Mouse (Mus musculus): ENCODE measurements around the gene Syt7. TPM values are rescaled to one million over a fixed set of nuclear protein-coding genes. Genes with fewer than 3 reads are reported as not detected.

Syt7 gene
- polyA plus RNA-seq, 1 experiment: not detected

DNA sequence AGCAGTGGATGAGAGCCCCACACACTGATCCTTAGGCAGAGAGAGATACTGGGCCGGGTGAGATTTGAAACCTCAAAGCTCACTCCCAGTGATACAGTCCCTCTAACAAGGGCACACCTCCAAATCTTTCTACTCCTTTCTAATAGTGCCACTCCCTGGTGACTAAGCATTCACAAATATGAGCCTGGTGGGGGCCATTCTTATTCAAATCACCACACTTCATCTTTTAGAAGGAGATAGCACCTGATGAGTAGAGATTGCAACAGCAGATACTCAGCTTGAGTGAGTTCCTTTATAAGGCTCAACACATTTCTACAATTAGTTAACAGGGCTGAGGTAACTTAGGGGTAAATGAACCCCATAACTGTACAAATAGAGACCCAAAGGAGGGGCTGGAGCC, 15.7 kb upstream of the Syt7 start:
- TF ChIP-seq CTCF (IDR thresholded peaks at IDR 0.05; ENCODE audit: insufficient read depth, low read depth, low read length): no peak
- TF ChIP-seq POLR2A (IDR thresholded peaks at IDR 0.05; ENCODE audit: insufficient read depth, low read depth, low read length): no peak
- Histone ChIP-seq H3K4me3 (ENCODE audit: insufficient read depth, low read depth, low read length) (no peak overlapping the region), H3K4me1 (ENCODE audit: control insufficient read depth, insufficient read depth, low read length) (no peaks in the 10 kb centered on the region; the same call in 1 of the 2 replicates), H3K27ac (ENCODE audit: insufficient read depth, low read depth, low read length) (no peak overlapping the region)
- WGBS: 90% methylated on average over 1 of the region's 1 CpGs

DNA sequence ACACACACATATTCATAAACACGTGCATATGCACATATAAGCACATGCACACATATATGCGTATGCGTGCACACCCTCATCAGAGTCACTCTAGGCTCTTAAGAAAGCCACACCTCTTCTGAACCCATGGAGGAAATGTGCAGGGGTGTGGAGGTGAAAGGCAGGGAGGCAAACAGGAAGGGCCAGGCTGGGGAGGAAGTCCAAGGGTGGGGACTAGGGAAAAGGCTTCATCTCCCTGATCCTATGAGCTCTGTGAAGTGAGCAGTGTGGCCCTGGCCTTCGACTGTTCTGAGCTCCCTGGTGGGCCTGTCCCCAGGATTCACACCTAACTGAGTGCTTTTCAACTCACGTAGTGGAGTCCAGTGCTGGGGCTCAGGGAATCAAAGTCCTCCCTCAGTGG, 13.6 kb upstream of the Syt7 start:
- Histone ChIP-seq H3K4me1 (ENCODE audit: control insufficient read depth, insufficient read depth, low read length) (no peaks in the 10 kb centered on the region), H3K27ac (ENCODE audit: insufficient read depth, low read depth, low read length) (no peak overlapping the region), H3K4me3 (ENCODE audit: insufficient read depth, low read depth, low read length) (no peak overlapping the region)
- 85% methylated on average over 5 of the region's 5 CpGs for WGBS
- TF ChIP-seq POLR2A (IDR thresholded peaks at IDR 0.05; ENCODE audit: insufficient read depth, low read depth, low read length) (no peak), CTCF (IDR thresholded peaks at IDR 0.05; ENCODE audit: insufficient read depth, low read depth, low read length) (no peak)

DNA sequence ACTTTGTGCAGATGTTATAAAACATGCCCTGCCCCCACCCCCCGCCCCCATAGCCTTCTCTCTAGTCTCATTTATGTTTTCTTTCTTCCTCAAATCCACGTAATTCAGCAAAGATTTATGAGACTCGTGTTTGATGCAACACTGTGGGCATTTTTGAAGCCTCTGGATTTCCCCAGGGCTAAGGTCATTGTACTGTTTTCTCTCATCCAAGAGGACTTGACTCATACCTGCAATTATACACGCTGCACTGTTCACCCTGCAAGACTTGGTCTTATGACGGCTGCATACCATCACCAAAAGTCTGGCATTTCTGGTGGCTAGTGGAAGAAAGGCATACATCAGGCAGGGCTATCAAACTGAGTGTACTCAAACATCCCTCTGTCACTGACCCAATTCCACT, 8.9 kb upstream of the Syt7 start:
- Histone ChIP-seq H3K4me3 (ENCODE audit: insufficient read depth, low read depth, low read length) (no peak overlapping the region), H3K27ac (ENCODE audit: insufficient read depth, low read depth, low read length) (no peak overlapping the region), H3K4me1 (ENCODE audit: control insufficient read depth, insufficient read depth, low read length) (peaks cover 11% of the 10 kb centered on the region)
- WGBS: 84% methylated on average over 5 of the region's 5 CpGs
- TF ChIP-seq CTCF (IDR thresholded peaks at IDR 0.05; ENCODE audit: insufficient read depth, low read depth, low read length) (no peak), POLR2A (IDR thresholded peaks at IDR 0.05; ENCODE audit: insufficient read depth, low read depth, low read length) (no peak)

DNA sequence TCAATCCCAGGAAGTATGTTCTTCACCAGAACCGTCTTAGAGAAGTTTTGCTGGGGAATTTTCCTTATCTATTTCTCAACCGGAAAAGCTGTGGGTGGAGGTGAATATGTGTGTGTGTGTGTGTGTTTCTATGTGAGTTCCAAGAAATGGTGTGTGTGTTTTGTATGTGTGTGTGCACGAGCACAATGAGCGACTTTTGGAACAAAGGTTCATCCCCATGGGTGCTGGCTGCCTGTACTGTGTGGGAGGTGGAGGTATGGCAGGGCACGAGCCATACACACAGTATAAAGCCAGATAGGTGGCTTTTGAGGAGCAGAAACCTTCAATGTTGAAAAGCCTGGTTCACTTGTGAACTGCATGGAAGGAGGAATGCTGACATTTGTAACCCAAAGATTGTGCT, 1.2 kb upstream of the Syt7 start:
- 53% methylated on average over 5 of the region's 5 CpGs for WGBS
- TF ChIP-seq CTCF (IDR thresholded peaks at IDR 0.05; ENCODE audit: insufficient read depth, low read depth, low read length) (no peak), POLR2A (IDR thresholded peaks at IDR 0.05; ENCODE audit: insufficient read depth, low read depth, low read length) (no peak)
- Histone ChIP-seq H3K4me3 (ENCODE audit: insufficient read depth, low read depth, low read length) (no peak overlapping the region), H3K27ac (ENCODE audit: insufficient read depth, low read depth, low read length) (no peak overlapping the region), H3K4me1 (ENCODE audit: control insufficient read depth, insufficient read depth, low read length) (peaks cover 24% of the 10 kb centered on the region)

DNA sequence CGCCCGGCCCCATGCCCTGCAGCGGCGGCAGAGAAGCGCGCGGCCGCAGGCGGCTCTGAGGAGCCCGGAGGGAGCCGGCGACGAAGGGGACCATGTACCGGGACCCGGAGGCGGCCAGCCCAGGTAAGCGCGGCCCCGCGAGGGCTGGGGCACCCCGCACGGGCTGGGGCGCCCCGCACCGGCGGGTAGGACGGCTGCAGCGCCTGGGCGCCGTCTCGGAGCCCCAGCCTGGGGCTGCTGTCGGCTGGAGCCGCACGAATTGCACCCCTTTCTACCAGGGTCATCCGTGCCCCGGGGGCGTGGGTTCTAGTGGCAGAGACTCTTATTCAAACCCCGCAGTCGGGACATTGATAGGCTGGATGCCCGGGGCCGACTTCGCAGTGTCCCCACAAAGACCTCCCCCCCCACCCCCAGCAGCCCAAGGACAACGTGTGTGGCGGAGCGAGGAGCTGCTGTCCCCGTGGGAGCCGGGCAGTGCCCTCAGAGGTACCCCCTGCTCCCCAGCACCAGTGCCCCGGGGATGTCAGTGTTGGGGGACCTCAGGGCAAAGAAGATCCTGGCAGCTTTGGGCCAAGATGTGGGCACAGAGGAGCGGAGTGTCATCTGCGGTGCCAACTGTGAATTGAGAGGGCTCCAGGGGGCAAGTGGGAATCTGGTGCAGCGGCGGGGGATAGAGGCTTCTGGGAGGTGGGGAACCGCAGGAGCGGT, 655 bp downstream of the Syt7 start:
- under 1% methylated on average over 54 of the region's 54 CpGs for WGBS
- Histone ChIP-seq H3K4me1 (ENCODE audit: control insufficient read depth, insufficient read depth, low read length) (peaks cover 37% of the 10 kb centered on the region), H3K4me3 (ENCODE audit: insufficient read depth, low read depth, low read length) (peak overlapping the region; percentile 78), H3K27ac (ENCODE audit: insufficient read depth, low read depth, low read length) (no peak overlapping the region)
- TF ChIP-seq CTCF (IDR thresholded peaks at IDR 0.05; ENCODE audit: insufficient read depth, low read depth, low read length): no peak
- TF ChIP-seq POLR2A (IDR thresholded peaks at IDR 0.05; ENCODE audit: insufficient read depth, low read depth, low read length): no peak

DNA sequence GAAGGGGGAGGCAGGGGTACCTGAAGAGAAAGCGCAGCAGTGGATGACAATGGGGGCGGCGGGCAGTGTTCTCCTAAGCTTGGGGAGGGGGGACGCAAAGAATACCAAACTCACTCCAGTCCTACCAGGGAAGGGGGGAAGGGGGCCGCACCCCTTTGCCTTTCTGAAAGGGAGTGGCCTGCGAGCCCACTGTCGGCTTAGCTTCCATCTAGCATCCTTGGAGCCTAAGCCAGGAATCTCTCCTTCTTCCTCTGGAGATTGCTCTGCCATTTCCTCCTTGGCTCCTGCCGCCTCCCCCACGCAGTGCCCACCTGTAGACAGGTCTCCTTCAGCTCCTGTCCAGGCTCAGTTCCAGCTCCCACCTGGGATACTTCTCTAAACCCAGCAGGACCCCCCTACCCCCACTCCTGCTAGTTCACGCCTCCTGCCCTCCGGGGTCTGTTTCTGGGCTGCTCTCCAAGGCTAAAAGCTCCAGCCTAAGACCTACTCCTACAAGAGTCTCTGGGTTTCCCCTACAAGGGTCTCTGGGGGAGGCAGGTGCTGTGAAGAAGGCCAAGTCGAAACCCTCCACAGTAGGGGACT, 1.3 kb downstream of the Syt7 start:
- 25% methylated on average over 12 of the region's 12 CpGs for WGBS
- TF ChIP-seq CTCF (IDR thresholded peaks at IDR 0.05; ENCODE audit: insufficient read depth, low read depth, low read length): no peak
- no peak for TF ChIP-seq POLR2A (IDR thresholded peaks at IDR 0.05; ENCODE audit: insufficient read depth, low read depth, low read length)
- Histone ChIP-seq H3K4me1 (ENCODE audit: control insufficient read depth, insufficient read depth, low read length) (peaks cover 37% of the 10 kb centered on the region), H3K27ac (ENCODE audit: insufficient read depth, low read depth, low read length) (no peak overlapping the region), H3K4me3 (ENCODE audit: insufficient read depth, low read depth, low read length) (peak overlapping the region; percentile 78)

DNA sequence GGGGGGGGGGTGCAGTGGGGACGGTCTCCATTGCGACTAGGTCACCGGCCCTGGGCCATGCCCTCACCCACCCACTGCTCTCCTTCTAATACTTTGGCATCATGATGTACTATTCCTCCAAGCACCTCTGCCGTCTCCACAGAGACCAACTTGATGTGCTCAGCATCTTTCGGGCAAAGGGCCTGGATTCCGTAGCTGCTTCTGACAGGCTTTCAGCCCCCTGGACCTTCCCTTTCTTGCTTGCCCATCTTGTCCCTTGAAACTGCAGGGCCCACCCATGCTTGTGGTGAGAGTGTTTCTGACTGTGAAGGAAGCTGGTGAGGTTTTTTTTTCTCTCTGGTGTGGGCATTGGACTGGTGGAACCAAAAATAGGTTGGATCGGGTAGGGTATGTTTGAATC, 2.1 kb downstream of the Syt7 start:
- 82% methylated on average over 7 of the region's 7 CpGs for WGBS
- TF ChIP-seq POLR2A (IDR thresholded peaks at IDR 0.05; ENCODE audit: insufficient read depth, low read depth, low read length) (no peak), CTCF (IDR thresholded peaks at IDR 0.05; ENCODE audit: insufficient read depth, low read depth, low read length) (no peak)
- Histone ChIP-seq H3K27ac (ENCODE audit: insufficient read depth, low read depth, low read length) (no peak overlapping the region), H3K4me1 (ENCODE audit: control insufficient read depth, insufficient read depth, low read length) (peaks cover 37% of the 10 kb centered on the region), H3K4me3 (ENCODE audit: insufficient read depth, low read depth, low read length) (no peak overlapping the region)

DNA sequence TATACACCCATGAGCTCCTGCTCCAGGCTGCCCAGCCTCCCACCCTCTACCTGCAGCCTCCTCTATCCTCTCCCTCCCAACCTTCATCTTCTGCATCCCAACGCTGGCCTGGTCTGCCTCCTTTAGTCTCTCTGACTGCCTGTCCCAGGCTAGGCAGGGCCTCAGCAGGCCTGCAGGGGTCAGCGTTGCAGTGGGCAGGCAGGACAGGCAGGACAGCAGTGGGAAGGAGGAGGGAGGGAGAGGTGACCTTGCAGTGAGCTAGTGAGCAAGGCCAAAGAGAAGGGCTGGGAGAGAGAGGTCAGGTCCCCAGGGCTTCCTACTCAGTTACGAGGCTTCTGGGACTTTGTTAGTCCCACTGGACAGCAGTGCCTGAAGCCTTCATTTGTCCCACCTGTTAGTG, 3.1 kb downstream of the Syt7 start:
- Histone ChIP-seq H3K4me1 (ENCODE audit: control insufficient read depth, insufficient read depth, low read length) (peaks cover 37% of the 10 kb centered on the region), H3K27ac (ENCODE audit: insufficient read depth, low read depth, low read length) (no peak overlapping the region), H3K4me3 (ENCODE audit: insufficient read depth, low read depth, low read length) (no peak overlapping the region)
- 47% methylated on average over 3 of the region's 3 CpGs for WGBS
- TF ChIP-seq CTCF (IDR thresholded peaks at IDR 0.05; ENCODE audit: insufficient read depth, low read depth, low read length) (no peak), POLR2A (IDR thresholded peaks at IDR 0.05; ENCODE audit: insufficient read depth, low read depth, low read length) (no peak)

DNA sequence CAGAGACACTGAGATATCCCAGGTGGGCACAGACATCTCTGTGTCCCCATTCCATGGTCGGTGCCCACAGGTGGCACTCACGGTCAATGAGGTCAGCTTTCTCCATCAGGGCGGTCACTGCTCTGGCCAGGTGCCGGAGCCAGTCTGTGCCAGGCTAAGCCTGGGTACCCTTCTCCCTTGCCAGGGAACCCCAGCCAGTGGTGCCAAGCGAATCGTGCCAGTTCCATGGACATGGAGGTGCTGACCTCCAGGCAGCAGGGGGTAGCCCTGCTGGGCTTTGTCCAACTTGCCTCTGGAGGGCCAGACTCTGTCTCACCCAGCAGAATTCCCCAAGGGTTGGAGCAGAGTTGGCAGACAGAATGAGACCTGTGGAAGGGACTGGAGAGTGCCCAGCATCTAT, 4.6 kb downstream of the Syt7 start:
- no peak overlapping the region for H3K27ac ChIP-seq (ENCODE audit: insufficient read depth, low read depth, low read length)
- H3K4me3 ChIP-seq (ENCODE audit: insufficient read depth, low read depth, low read length): no peak overlapping the region
- peaks cover 47% of the 10 kb centered on the region for H3K4me1 ChIP-seq (ENCODE audit: control insufficient read depth, insufficient read depth, low read length)
- TF ChIP-seq POLR2A (IDR thresholded peaks at IDR 0.05; ENCODE audit: insufficient read depth, low read depth, low read length) (no peak), CTCF (IDR thresholded peaks at IDR 0.05; ENCODE audit: insufficient read depth, low read depth, low read length) (no peak)
- WGBS: 76% methylated on average over 6 of the region's 6 CpGs

Measured in olfactory bulb, adult 2 months (tissue).